Mouse (Mus musculus) left cerebral cortex, postnatal 10 days (tissue): ENCODE results near the gene Slc30a9. TPM values are rescaled to one million over a fixed set of nuclear protein-coding genes. Genes with fewer than 3 reads are reported as not detected.

ENCODE experiments used
- DNase-seq, 2 experiments: peaks; one replicate each; pipeline ENCODE4 v3.0.0; 2021 to 2022; ENCODE audit warnings: low spot score in 2 of 2, mixed read lengths in 1 of 2; ENCODE audit errors: extremely low spot score in 1 of 2
- intact Hi-C: fragments of 180-260 bp; cut with DNase I; formaldehyde crosslinking; loops from one replicate; pipeline ENCODE4 v1.15.1; 2025
- total RNA-seq, 2 experiments: library from RNA; stranded (reverse); gene quantifications; 2 replicates each; pipeline ENCODE4 v1.2.3; 2021

Gene Slc30a9
- total RNA-seq, 2 experiments from 2014 or later = 179 to 180 TPM

DNA sequence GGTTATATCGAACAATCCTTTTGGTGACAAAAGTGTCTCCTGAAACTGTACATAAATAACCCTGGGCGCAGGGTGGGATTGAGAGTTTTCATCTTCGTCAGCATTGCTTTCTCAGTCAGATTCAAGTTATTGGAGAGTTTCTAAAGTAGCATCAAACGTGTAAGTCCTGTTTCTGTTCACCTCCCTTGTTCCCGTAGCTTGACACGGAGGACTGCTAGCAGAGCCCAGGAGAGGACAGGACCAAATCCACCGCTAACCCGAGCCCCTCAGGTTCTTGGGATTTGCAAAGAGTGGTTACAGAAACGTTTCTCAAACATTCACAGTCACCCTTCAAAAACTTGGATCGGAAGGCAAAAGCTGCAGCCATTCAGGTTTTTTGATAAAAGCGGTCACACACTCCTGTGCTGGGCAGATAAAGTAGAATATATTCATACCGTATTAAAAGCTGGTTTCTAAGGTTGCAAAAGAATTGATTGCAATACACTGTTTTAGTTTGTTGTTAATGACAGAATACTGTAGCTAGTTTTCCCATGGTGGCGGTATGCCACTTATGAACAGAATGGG lies 986 bp downstream of the Slc30a9 start:
- intact Hi-C loops = no loop called here
- no peak for DNase-seq

DNA sequence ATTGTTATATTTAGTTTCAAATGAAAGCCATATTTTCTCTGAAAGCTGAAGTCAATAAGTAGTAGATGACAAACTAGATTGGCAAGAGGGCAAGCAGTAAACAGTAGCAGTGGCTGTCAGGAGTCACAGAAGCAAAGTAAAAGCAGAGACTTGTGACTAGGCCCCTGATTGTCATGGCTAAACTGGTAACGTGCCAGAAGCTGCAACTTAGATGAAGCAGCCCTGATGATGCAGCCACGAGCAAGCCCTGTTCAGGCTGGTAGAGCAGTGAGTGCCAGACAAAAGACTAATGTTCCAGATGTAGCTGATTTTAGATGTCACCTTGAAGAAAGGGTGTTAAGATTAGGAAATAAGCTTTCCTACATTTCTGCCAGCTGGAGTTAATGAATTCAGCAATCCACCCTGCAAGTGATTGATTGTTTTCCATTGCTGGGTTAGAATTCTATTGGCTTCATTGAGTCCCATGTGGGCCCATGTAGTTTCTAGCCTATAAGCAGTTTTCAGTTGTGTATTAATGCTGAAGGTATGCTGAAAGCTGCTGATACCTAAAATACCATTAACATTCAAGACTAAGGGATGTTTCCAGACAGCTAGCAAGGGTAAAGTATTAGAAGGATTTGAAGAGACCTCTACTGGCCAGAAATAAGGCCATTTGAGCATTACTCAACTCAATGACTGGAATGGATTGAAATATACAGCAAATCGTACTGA lies 5.2 kb downstream of the Slc30a9 start:
- no peak for DNase-seq
- intact Hi-C loops = no loop called here

DNA sequence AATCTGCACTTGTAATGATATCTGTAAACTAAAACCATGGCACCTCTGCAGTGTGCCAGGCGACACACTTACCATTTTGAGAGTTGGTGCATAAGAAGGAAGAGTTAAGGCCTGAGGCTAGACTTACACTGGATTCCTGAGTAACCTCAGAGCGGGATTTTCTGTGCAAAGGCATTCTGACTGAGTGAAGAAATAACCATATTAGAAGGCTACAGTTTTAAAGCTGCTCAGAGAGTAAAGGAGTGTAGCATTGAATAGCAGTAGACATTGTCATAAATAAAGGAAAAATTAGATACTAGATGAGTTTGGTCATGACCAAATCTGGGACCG lies 5.7 kb downstream of the Slc30a9 start:
- no peak for DNase-seq
- intact Hi-C loops = no loop called here

DNA sequence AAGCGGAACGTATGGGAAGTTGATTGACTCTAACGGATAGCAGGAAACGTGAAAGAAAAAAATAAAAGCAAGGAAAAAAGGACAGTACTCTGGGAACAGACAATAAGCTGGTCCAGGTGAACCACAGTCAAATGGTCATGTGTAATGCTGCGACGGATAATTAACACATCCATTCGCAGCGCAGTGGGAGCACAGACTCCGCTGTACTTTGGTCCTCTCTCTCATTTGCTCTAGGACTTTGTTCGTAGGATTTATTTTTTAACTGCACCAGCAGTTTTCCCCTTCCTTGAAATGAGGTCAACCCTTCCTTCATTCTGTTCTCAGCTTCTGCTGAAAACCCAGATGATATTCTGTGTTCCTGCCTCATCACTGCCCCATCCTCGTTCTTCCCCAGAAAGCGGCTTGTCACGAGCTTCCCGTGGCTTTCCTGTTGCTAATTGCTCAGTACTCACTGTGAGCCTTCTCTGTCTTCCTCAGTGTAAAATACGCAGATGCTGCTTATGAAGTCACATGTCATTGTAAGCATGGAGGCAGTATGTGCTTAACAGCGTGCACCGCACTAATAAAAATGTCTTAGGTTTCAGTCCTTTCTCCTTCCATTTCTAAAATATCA lies 15.0 kb downstream of the Slc30a9 start:
- intact Hi-C loops = no loop called here
- DNase-seq = no peak

DNA sequence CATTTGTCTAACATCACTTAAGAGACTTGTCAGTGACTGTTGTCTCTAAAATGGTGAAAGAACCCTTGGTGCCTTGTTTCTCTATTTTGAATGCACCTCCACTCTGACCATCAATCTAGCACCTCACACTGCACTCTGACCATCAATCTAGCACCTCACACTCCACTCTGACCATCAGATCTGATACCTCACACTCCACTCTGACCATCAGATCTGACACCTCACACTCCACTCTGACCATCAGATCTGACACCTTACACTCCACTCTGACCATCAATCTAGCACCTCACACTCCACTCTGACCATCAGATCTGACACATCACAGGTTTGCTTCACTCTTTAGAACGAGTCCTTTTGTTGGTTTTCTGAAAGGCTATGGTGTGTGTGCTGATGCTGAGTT lies 17.3 kb downstream of the Slc30a9 start:
- no peak for DNase-seq
- intact Hi-C loops = no loop called here

DNA sequence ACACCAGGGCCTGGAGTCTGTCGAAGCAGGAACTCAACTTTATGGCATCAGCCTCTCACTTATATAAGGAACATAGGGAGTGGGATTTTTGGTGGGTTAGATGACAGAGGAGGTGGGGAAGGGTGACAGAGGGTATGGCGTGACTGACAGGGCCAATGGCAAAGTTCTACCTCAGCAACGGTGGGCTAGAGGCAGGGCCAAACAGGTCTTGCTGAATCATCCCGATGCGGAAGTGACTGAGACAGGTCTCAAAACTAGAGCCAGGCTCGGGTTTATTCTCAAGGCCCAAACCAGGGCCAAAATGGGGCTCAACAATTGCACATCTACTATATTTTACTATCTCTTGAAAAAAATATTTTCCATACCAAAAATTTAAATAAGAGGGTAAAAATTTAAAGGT lies 34.1 kb downstream of the Slc30a9 start:
- intact Hi-C loops = no loop called here

DNA sequence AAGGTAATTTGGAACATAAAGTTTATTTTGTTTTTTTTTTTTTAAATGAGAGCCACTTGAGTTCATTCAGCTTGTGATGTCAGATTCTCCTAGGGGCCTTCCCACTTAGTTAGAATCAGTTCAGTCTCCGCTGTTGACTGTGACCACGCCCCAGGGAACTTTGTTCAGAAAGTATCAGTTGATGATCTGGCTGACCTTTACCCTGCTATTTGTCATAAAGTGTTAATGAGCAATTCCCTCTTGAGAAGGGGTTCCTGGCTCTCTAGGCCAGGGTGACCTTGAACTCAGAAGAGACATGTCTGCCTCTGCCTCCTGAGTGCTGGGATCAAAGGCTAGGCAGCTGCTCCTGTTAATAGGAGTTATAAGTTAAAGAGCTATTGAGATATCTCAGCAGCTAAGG lies 40.3 kb downstream of the Slc30a9 start:
- intact Hi-C loops = no loop called here
- no peak for DNase-seq

More for the DNA sequence above, 34.1 kb downstream of the Slc30a9 start:
- DNase-seq = no peak

DNA sequence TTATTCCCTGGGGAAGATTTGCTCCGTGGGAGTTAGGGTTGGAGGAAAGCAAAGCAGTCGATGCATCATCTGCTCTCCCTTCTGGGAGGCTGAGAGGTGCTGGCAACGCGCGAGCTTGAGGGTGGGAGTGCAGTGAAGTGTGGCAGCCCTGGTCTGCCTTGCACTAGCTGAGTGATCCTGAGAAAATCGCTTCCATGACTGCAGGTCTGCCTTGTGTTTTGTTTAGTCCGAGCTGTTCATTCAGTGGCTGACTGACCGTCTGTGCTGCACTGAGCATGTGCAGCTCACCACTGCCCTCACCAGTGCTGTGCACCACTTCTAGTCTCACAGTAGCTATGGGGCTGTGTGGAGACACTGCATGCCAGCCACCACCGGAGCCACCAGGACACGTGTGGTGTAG lies 42.2 kb downstream of the Slc30a9 start:
- intact Hi-C loops = no loop called here
- no peak for DNase-seq

DNA sequence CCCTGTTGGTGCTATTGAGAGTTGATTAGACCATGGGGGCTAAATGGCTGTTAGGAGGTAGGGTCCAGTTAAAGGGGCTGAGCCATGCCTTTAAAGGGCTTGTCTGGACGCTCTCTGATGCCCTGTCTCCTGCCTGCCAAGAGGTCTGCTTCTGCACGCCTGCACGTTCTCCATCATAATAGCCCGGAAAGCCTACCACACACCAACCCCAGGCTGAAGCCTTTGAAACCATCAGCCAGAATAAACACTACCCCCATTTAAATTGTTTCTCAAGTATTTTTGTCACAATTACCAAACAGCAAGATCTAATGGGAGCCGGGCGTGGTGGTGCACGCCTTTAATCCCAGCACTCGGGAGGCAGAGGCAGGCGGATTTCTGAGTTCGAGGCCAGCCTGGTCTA lies 55.6 kb downstream of the Slc30a9 start:
- intact Hi-C loops = no loop called here
- no peak for DNase-seq

DNA sequence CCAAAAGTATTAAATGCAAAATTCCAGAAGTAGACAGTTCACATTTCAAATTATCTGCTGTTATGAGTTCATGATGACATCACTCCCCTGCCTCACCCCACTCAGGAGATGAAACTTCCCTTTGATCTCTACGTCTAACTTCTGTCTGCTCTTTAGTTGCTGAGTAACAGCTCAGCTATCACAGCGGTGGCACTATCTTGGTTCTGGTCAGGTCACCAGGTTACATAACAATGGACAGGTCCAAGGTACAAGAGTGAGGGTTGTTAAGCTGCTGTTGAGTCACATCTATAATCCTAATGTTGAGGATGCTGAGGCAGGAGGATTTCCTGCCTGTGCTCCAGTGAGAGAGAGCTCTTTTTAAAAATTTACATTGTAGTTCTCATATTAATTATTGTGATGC lies 56.2 kb downstream of the Slc30a9 start:
- DNase-seq = no peak
- intact Hi-C loops = no loop called here

DNA sequence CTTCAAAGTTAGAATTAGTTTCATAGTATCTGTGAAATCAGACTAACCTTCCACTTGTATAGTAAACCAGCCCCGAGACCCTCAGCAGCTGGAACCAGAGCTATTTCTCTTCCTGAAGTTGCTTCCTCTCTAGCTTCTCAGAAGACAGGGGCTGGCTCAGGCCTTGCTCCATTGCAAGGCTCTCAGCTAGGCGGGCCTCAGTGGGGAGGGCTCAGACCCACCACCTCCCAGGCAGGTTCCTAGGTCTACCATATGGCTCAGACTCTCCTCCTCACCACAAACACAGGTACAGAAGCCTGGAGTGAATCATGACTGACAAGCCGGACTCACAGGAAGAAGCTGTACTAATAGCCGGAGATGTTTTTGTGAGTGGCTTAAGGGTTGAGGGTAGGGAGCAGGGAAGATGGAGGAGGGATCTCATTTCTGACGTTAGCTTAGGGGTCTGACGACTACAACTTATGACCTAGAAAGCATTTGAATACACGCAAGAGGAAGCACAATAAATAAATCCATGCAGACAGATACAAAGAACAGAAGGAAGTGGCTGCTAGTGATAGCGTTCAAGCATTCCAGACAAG lies 70.4 kb downstream of the Slc30a9 start:
- no peak for DNase-seq
- intact Hi-C loops = no loop called here

DNA sequence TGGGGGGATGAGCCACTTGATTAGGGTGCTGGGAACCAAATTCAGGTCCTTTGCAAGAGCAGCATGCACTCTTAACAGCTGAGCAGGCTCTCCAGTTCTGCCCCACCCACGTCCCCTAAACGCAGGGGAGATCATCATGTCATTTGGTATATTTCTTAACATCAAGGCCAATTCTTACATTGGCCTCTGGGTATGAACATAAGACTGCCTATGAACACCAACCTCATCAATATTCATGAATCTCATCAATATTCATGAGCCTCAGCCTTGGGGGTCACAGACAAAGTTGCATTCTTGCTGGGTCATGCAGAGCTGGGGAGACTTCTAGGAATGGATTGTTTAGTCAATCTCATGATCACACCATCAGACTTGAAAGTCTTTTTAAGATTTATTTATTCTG lies 74.9 kb downstream of the Slc30a9 start:
- intact Hi-C loops = no loop called here
- DNase-seq = no peak

DNA sequence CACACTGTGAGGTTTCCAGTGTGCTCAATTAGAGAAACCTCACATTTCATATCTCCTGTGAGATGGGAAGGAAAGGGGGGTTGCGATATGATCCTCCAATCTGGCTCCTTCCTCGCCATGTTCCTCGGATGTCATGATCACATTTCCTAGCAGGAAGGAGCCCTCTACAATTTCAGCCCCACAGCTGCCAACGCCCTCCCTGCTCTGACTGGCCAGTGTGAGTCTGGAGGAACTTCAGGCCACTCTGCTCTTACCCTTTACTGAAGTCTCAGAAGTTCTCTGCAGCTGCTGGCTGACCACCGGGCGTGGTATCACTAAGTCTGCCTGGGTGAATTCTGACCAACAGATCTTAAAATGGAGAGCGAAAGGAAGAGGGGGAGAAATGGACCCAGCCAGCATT lies 75.8 kb downstream of the Slc30a9 start:
- intact Hi-C loops = no loop called here
- DNase-seq = no peak

DNA sequence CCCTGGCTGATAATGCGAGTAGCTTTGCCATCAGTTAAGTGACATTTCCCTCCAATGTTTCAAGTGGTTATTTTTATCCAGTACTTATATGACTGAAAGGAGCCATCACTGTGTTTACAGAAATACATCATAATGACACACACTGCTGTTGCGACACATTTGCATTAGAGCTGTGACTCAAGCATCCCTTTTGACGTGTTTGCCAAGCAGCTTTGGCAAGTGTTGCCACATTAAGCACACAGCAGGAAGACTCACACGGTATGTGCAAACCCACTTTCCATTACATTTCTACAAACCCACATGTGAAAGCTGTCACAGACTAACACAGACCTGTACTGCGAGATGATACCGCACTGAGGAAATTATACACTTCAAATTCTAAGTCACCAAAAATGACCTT lies 87.2 kb downstream of the Slc30a9 start:
- no peak for DNase-seq

DNA sequence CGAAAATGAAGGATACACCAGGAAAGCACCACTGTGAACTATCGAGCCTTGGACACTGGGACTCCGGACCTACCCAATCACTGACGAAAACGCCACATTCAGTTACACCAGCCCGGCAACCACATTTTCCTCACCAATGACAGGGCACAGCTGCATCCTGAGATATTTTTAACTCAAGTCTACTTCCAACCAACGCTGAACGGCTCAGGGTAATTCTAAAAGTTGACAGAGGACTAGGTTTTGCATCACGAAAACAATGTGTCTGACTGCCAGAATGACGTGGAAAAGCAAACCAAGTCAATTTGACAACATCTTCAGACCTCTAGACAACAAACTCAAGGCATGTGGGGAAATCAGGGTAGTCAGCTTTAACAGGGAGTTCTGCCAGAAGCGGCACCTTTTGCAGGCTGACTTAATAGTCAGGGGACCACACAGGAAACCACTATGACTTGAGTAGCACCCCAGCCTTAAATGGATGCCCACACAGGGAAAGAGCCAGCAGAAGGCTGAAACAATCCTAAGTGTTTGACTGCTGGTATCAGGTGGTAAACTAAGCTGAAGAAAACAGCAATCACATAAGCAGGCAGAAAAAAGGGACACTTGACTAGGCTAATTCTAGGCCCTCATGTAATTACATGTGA lies 88.6 kb downstream of the Slc30a9 start:
- intact Hi-C loops = no loop called here
- DNase-seq = no peak

More for the DNA sequence above, 87.2 kb downstream of the Slc30a9 start:
- intact Hi-C loops = no loop called here

DNA sequence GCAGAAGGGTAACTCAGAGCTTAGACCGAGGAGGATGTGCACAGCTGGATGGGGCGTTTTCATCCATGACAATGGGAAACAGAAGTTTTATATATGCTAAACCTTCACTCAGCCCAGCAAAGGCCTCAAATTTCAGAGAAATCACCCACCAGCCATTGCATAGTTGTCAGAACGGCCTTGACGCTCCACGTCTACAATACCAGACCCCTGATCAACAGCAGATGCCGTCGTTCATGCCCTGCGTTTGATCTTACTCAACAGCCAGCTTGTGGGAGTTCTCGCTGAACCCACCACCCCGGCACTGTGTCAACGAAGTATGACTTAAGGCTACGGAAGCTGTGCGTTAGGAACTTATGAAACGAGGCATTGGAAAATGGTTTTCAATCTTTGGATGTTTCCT lies 90.4 kb downstream of the Slc30a9 start:
- DNase-seq = no peak

DNA sequence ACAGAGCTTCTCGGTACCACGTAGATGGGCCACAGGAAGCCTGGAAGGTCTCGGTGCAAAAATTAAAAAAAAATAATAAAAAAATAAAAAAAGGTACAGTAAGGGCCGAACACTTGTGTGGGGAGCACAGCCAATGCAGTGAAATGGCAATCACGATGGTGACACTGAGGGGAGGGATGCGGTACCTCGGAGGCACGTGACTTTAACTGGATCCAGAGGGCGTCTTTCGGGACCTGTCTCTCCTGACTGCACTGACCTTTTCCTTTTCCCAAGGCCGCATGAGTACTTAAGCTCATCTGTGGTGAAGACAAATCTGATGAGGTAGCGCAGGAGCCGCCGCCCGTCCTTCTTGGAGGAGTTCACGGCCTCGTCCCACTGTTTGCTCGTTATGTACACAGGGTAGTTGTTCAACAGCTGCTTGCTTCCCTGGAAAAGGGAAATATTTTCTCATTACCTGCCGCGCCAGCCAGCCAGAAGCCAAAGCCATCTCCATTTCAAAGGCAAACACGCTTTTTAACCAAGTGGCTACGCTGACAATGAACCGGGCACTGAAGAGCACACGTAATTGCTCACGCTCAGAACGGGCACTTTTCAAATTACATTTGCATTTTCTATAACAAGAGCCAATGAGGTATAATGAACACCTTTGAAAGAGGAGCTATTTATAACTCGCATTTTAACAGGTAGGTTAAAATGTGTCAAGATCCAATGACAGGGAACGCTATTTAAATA lies 93.3 kb downstream of the Slc30a9 start:
- intact Hi-C loops = no loop called here
- no peak for DNase-seq

More for the DNA sequence above, 90.4 kb downstream of the Slc30a9 start:
- intact Hi-C loops = no loop called here

DNA sequence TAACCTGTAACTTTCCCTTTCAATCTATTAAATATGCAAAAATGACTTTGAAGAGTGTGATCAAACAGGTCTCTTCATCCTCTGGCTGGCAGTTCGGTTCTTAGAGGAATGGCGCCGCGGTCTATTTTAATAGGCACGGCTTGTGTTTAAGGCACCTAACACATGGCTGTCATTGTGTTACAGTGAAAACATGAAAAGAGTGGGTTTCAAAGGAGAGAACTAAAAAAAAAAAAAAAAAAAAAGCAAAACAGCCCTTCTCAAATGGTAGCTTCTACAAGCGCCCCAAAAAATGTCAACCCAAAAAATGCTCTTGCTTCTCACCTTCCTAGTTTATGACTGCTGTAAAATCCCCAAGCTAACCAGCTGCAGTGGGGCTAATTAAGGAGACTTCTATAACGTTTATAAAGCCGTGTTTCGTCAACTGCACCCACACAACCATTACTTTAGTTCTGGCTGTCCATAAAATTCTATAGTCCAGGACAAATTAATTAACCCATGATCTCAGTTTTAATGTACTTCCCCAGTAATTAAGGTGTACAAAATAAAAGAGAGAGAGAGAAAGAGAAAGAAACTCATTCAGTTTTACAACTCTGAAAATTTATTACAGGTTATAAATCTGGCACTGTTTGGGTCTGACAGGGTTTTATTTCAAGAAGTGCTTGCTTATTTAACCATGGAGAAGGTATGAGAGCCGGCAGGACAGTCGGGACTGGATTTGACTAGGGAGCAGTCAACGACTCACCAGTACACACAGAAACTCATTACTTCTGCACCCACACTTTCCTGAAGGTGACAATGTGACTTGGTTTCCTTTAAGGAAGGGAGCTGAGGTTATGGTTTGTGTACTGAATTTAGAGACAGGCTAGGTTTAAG lies 94.1 kb downstream of the Slc30a9 start:
- intact Hi-C loops = no loop called here
- DNase-seq = no peak
